Mouse (Mus musculus) kidney, embryonic 14.5 days (tissue): ENCODE measurements around the gene Med6. TPM values are rescaled to one million over a fixed set of nuclear protein-coding genes. Genes with fewer than 3 reads are reported as not detected.

Experiments used
- polyA plus RNA-seq: library from polyadenylated mRNA; unstranded; fragments of >200 nt; fragmentation: Nextera tagmentation; extraction: Ambion mirVana; gene quantifications from 2 replicates; pipeline ENCODE4 v1.2.1, GENCODE M21; 2014

Gene Med6
- polyA plus RNA-seq, 1 experiment from 2014 or later, result 72.3 TPM

Other genes starting within 250 kb of the Med6 start
- gene Gm4787, start 215.5 kb downstream of the Med6 start, polyA plus RNA-seq, result 0.26 and 0.53 TPM in 2 replicates
- 0.92 and 0.96 TPM in 2 replicates for gene Adam4, start 173.1 kb downstream of the Med6 start, polyA plus RNA-seq
- 125 and 173 TPM in 2 replicates for gene Cox16, start 109.9 kb downstream of the Med6 start, polyA plus RNA-seq
- gene Gm20498, start 62.1 kb downstream of the Med6 start, polyA plus RNA-seq, result 24.4 and 31.8 TPM in 2 replicates
- 40.8 and 41.3 TPM in 2 replicates for gene Synj2bp, start 62.1 kb downstream of the Med6 start, polyA plus RNA-seq
- 0.36 and 0.58 TPM in 2 replicates for gene Adam21, start 26.5 kb downstream of the Med6 start, polyA plus RNA-seq
- gene Ttc9, start 36.2 kb upstream of the Med6 start, polyA plus RNA-seq, result 0.55 and 1.2 TPM in 2 replicates
- gene Map3k9, start 186.2 kb upstream of the Med6 start, polyA plus RNA-seq, result 0.99 and 1.9 TPM in 2 replicates